Mouse (Mus musculus) forebrain, embryonic 11.5 days (tissue): ENCODE measurements around the gene Pts. TPM values are rescaled to one million over a fixed set of nuclear protein-coding genes. Genes with fewer than 3 reads are reported as not detected.

ENCODE experiments used
- ATAC-seq: fragments of 200-750 bp; cut with Nextera tagmentation; replicated peaks from 2 replicates; pipeline ENCODE4 v1.8.0; 2017; ENCODE audit warnings: moderate TSS enrichment; ENCODE audit not compliant: low FRiP score
- DNase-seq: peaks from one replicate; pipeline ENCODE4 v3.0.0-alpha.2; 2017; ENCODE audit warnings: low spot score
- H3K27ac ChIP-seq: fragments of 300-500 bp; sonication (generic); 2 replicates; pipeline ENCODE4 v1.5.1; 2014; ENCODE audit warnings: low read depth, low read length
- H3K27me3 ChIP-seq: fragments of 300-500 bp; sonication (generic); 2 replicates; pipeline ENCODE4 v1.6.1; 2014; ENCODE audit warnings: mild to moderate bottlenecking, low read length, mixed read lengths; ENCODE audit not compliant: control insufficient read depth, insufficient read depth
- H3K36me3 ChIP-seq: fragments of 300-500 bp; sonication (generic); 2 replicates; pipeline ENCODE4 v1.6.1; 2014; ENCODE audit warnings: mild to moderate bottlenecking, low read length, moderate library complexity, mixed read lengths; ENCODE audit not compliant: control insufficient read depth, insufficient read depth
- H3K4me1 ChIP-seq: fragments of 300-500 bp; sonication (generic); replicated peaks from 2 replicates; pipeline ENCODE4 v1.6.1; 2014; ENCODE audit warnings: low read length, mixed read lengths; ENCODE audit not compliant: control insufficient read depth, insufficient read depth
- H3K4me2 ChIP-seq: fragments of 300-500 bp; sonication (generic); 2 replicates; pipeline ENCODE4 v1.6.1; 2014; ENCODE audit warnings: low read depth, mild to moderate bottlenecking, low read length, moderate library complexity, mixed read lengths; ENCODE audit not compliant: severe bottlenecking
- H3K4me3 ChIP-seq: fragments of 300-500 bp; sonication (generic); 2 replicates; pipeline ENCODE4 v1.5.1; 2014; ENCODE audit warnings: low read depth, low read length
- H3K9ac ChIP-seq: fragments of 300-500 bp; sonication (generic); 2 replicates; pipeline ENCODE4 v1.6.1; 2014; ENCODE audit warnings: low read length
- H3K9me3 ChIP-seq: fragments of 300-500 bp; sonication (generic); 2 replicates; pipeline ENCODE4 v1.6.1; 2016; ENCODE audit warnings: low read length, mixed read lengths; ENCODE audit not compliant: control insufficient read depth
- WGBS: fragments of 180-500 bp; shearing (Covaris S2); extraction: QIAGEN DNeasy Blood & Tissue Kit; methylation state at CpG from one replicate; pipeline ENCODE4 v1.1.7; 2014; 5-methylcytosine and 5-hydroxymethylcytosine counted together
- polyA plus RNA-seq: library from polyadenylated mRNA; unstranded; fragments of >200 nt; fragmentation: Nextera tagmentation; extraction: Ambion mirVana; gene quantifications from 2 replicates; pipeline ENCODE4 v1.2.1, GENCODE M21; 2014

The Pts gene
- polyA plus RNA-seq, 1 experiment from 2014 or later = 93.5 TPM

GRCm38 (mm10) chr9:50555094-50555446 lies 26.5 kb upstream of the Pts start, which contains the start of gene Bco2:
Gene Bco2 (minus strand): TSS chr9:50555181.
- Histone ChIP-seq H3K9me3 (no peaks in the 10 kb centered on the region), H3K27ac (peak within 1 kb of the TSS; percentile 83), H3K9ac (peak within 1 kb of the TSS; percentile 37), H3K27me3 (no peaks in the 10 kb centered on the region), H3K4me3 (peak within 1 kb of the TSS; percentile 9; the same call in 1 of the 2 replicates), H3K4me1 (peaks cover 6% of the 10 kb centered on the region; the same call in 1 of the 2 replicates), H3K36me3 (no peaks in the 10 kb centered on the region), H3K4me2 (peak within 1 kb of the TSS; percentile 36)
- WGBS = 5% methylated on average over 2 of the region's 2 CpGs
- DNase-seq (no peak), ATAC-seq (peak; percentile 59)

DNA sequence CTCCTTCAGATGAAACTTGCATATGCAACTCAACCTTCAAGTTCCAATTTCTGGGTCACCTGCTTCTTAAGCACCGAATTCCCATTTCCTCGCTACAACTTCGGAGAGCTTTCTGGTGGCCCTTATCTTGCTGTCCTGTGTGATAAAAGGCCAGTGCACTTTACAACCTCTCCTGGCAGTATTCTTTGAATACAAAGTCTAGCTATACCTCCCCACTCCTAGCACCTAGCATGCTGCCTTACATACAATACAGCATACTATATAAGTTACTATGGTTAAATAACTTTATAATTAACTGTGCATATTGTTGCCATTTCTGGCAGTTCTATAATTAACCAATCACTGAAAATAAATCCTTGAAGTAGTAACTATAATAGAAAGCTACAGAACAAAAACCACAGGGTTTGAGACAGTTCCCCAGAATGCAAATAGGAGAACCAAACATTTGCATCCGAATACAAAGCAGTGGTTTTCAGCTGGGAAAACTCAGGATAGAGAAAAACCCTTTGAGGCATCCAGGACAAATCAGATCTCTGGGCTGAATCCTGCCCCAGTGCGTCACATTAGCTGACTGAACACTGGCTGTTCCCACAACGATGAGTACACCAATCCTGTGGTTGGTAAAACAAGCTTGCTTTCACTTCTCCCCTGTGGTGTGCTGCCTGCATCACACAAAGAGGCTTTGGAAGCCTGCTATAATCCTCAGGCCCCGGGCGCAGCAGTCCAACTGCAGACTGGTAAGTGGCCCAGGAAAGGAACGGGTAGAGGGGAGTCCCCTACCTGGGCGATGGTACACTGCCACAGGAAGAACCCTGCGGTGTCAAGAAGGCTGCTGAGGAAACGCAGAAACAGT lies 25.9 kb upstream of the Pts start, which contains the start of gene Il18:
Il18 (plus strand) TSS at position 587 of the 853 bp plus-strand sequence.
- 17% methylated on average over 12 of the region's 12 CpGs for WGBS
- peak; percentile 98 for ATAC-seq

GRCm38 (mm10) chr9:50553547-50553946 lies 25.0 kb upstream of the Pts start:
- no peaks in the 10 kb centered on the region for H3K36me3 ChIP-seq
- H3K27ac ChIP-seq = no peak overlapping the region
- DNase-seq = no peak
- H3K4me1 ChIP-seq = peaks cover 6% of the 10 kb centered on the region; the same call in 1 of the 2 replicates
- H3K4me2 ChIP-seq = no peak overlapping the region
- WGBS = 90% methylated on average over 2 of the region's 2 CpGs
- H3K9ac ChIP-seq = no peak overlapping the region
- H3K4me3 ChIP-seq = no peak overlapping the region
- ATAC-seq = no peak
- H3K9me3 ChIP-seq = no peaks in the 10 kb centered on the region
- no peaks in the 10 kb centered on the region for H3K27me3 ChIP-seq

More for the DNA sequence above, 25.9 kb upstream of the Pts start, which contains the start of gene Il18:
- no peaks in the 10 kb centered on the region for H3K27me3 ChIP-seq
- peak within 1 kb of the TSS; percentile 83 for H3K27ac ChIP-seq
- no peaks in the 10 kb centered on the region for H3K36me3 ChIP-seq
- DNase-seq = peak; percentile 86
- H3K4me1 ChIP-seq = peaks cover 6% of the 10 kb centered on the region; the same call in 1 of the 2 replicates
- H3K9ac ChIP-seq = peak within 1 kb of the TSS; percentile 37
- no peaks in the 10 kb centered on the region for H3K9me3 ChIP-seq
- H3K4me2 ChIP-seq = peak within 1 kb of the TSS; percentile 36
- H3K4me3 ChIP-seq = peak within 1 kb of the TSS; percentile 9; the same call in 1 of the 2 replicates

GRCm38 (mm10) chr9:50552206-50552605 lies 23.7 kb upstream of the Pts start:
- WGBS = 82% methylated on average over 5 of the region's 5 CpGs
- Histone ChIP-seq H3K27me3 (no peaks in the 10 kb centered on the region), H3K27ac (no peak overlapping the region), H3K9ac (no peak overlapping the region), H3K4me2 (no peak overlapping the region), H3K9me3 (no peaks in the 10 kb centered on the region), H3K4me1 (peaks cover 6% of the 10 kb centered on the region; the same call in 1 of the 2 replicates), H3K4me3 (no peak overlapping the region), H3K36me3 (no peaks in the 10 kb centered on the region)
- no peak for DNase-seq
- ATAC-seq = no peak

GRCm38 (mm10) chr9:50548936-50549335 lies 20.4 kb upstream of the Pts start:
- H3K9me3 ChIP-seq = no peaks in the 10 kb centered on the region
- H3K9ac ChIP-seq = no peak overlapping the region
- H3K4me2 ChIP-seq = no peak overlapping the region
- H3K4me3 ChIP-seq = no peak overlapping the region
- H3K27me3 ChIP-seq = no peaks in the 10 kb centered on the region
- H3K36me3 ChIP-seq = no peaks in the 10 kb centered on the region
- WGBS = 86% methylated on average over 4 of the region's 4 CpGs
- peaks cover under 1% of the 10 kb centered on the region; the same call in 1 of the 2 replicates for H3K4me1 ChIP-seq
- H3K27ac ChIP-seq = no peak overlapping the region
- no peak for DNase-seq
- no peak for ATAC-seq

GRCm38 (mm10) chr9:50547859-50548478 lies 19.4 kb upstream of the Pts start:
- H3K9ac ChIP-seq = no peak overlapping the region
- H3K36me3 ChIP-seq = no peaks in the 10 kb centered on the region
- no peaks in the 10 kb centered on the region for H3K4me1 ChIP-seq
- no peaks in the 10 kb centered on the region for H3K9me3 ChIP-seq
- WGBS = 61% methylated on average over 5 of the region's 5 CpGs
- H3K4me2 ChIP-seq = no peak overlapping the region
- ATAC-seq (no peak), DNase-seq (no peak)
- H3K27ac ChIP-seq = no peak overlapping the region
- H3K27me3 ChIP-seq = no peaks in the 10 kb centered on the region
- no peak overlapping the region for H3K4me3 ChIP-seq

GRCm38 (mm10) chr9:50542401-50542800 lies 13.9 kb upstream of the Pts start:
- WGBS = 78% methylated on average over 9 of the region's 9 CpGs
- Histone ChIP-seq H3K27me3 (no peaks in the 10 kb centered on the region), H3K4me2 (no peak overlapping the region), H3K9me3 (no peaks in the 10 kb centered on the region), H3K36me3 (no peaks in the 10 kb centered on the region), H3K27ac (no peak overlapping the region), H3K9ac (no peak overlapping the region), H3K4me3 (no peak overlapping the region), H3K4me1 (no peaks in the 10 kb centered on the region; the same call in 1 of the 2 replicates)
- DNase-seq = no peak
- no peak for ATAC-seq

- no peak for DNase-seq
- Histone ChIP-seq H3K4me3 (no peak overlapping the region), H3K9me3 (no peaks in the 10 kb centered on the region), H3K27me3 (no peaks in the 10 kb centered on the region), H3K4me1 (no peaks in the 10 kb centered on the region; the same call in 1 of the 2 replicates), H3K4me2 (no peak overlapping the region; the same call in 1 of the 2 replicates), H3K27ac (peak overlapping the region; percentile 25; the same call in 1 of the 2 replicates), H3K36me3 (no peaks in the 10 kb centered on the region), H3K9ac (no peak overlapping the region)
- no peak for ATAC-seq
- WGBS = 65% methylated on average over 7 of the region's 7 CpGs
Measured at GRCm38 (mm10) chr9:50540170-50540569, 11.6 kb upstream of the Pts start.
